In genomic region chr1:72963449-72963848, GRCm38 (mm10) we compare ENCODE assay signal across 9 mouse cellular contexts. TPM values are rescaled to one million over a fixed set of nuclear protein-coding genes. Genes with fewer than 3 reads are reported as not detected.
DNase-seq lines count a peak whose midpoint lies in the region; ATAC-seq and TF ChIP-seq lines count a peak whose summit lies in the region.
"Had no signal": no experiment of that assay in that cellular context is flagged by ENCODE, and none has a peak within 500 bp of the region (broad histone marks: within the 10 kb centered on the region; RNA-seq: fewer than 3 reads in every experiment).

No protein-coding gene starts in this region.

- no peaks in the 10 kb centered on the region for H3K27me3 ChIP-seq in embryonic facial prominence, embryonic 15.5 days
- H3K27me3 ChIP-seq in heart, embryonic 11.5 days (ENCODE audit: control insufficient read depth, insufficient read depth, low read length) = no peaks in the 10 kb centered on the region

- ATAC-seq in embryonic facial prominence, embryonic 15.5 days (ENCODE audit: insufficient number of reproducible peaks, low FRiP score, low TSS enrichment, low read depth) = peak; percentile 88
- ATAC-seq in heart, embryonic 11.5 days (replicated peaks; ENCODE audit: insufficient number of reproducible peaks, low FRiP score, low TSS enrichment) = peak; percentile 52; the same call in 1 of the 2 replicates

- peak overlapping the region; percentile 28 for H3K4me2 ChIP-seq in embryonic facial prominence, embryonic 15.5 days (replicated peaks)
- H3K4me2 ChIP-seq in heart, embryonic 11.5 days = 0 out of 2 replicates have a peak overlapping the region, but pooled peaks have one; percentile 9

- no peak overlapping the region for H3K4me3 ChIP-seq in embryonic facial prominence, embryonic 15.5 days (replicated peaks)
- no peak overlapping the region for H3K4me3 ChIP-seq in heart, embryonic 11.5 days (ENCODE audit: low read depth, low read length)
- no peak overlapping the region for H3K4me3 ChIP-seq in layer of hippocampus, adult 2 months

- TF ChIP-seq CTCF in layer of hippocampus, adult 2 months (conservative IDR thresholded peaks at IDR 0.05) = no peak

- 4% methylated on average over 7 of the region's 7 CpGs for WGBS in embryonic facial prominence, embryonic 15.5 days
- 18% methylated on average over 7 of the region's 7 CpGs for WGBS in heart, embryonic 11.5 days (ENCODE audit: insufficient replicate concordance)

- peak; percentile 27 for DNase-seq in adrenal gland, postnatal 14 days
- no peak for DNase-seq in adrenal gland, adult 2 months
- DNase-seq in layer of hippocampus, adult 2 months (ENCODE audit: low spot score in 2 of 2) = peak; percentile 26 to 45
- peak; percentile 62 to 78 for DNase-seq in lung, postnatal 4 days
- peak; percentile 13 for DNase-seq in yolk sac, embryonic 10.5 days (ENCODE audit: low spot score)
- DNase-seq in urinary bladder, adult 2 months (ENCODE audit: low spot score) = no peak

- no peaks in the 10 kb centered on the region for H3K36me3 ChIP-seq in embryonic facial prominence, embryonic 15.5 days
- no peaks in the 10 kb centered on the region for H3K36me3 ChIP-seq in heart, embryonic 11.5 days (ENCODE audit: control insufficient read depth, insufficient read depth, low read length)

- no peak overlapping the region for H3K9ac ChIP-seq in embryonic facial prominence, embryonic 15.5 days
- peak overlapping the region; percentile 54; the same call in 1 of the 2 replicates for H3K9ac ChIP-seq in heart, embryonic 11.5 days (ENCODE audit: low read depth, low read length)

- H3K9me3 ChIP-seq in embryonic facial prominence, embryonic 15.5 days (replicated peaks) = no peaks in the 10 kb centered on the region
- H3K9me3 ChIP-seq in heart, embryonic 11.5 days (replicated peaks; ENCODE audit: control insufficient read depth, low read length) = no peaks in the 10 kb centered on the region

- H3K4me1 ChIP-seq in embryonic facial prominence, embryonic 15.5 days = peaks cover 19% of the 10 kb centered on the region
- H3K4me1 ChIP-seq in heart, embryonic 11.5 days (ENCODE audit: control insufficient read depth, insufficient read depth, low read length) = peaks cover 20% of the 10 kb centered on the region

- H3K27ac ChIP-seq in embryonic facial prominence, embryonic 15.5 days (replicated peaks) = peak overlapping the region; percentile 48; the same call in 1 of the 2 replicates
- H3K27ac ChIP-seq in heart, embryonic 11.5 days (ENCODE audit: low read depth, low read length) = peak overlapping the region; percentile 82
- no peak overlapping the region for H3K27ac ChIP-seq in layer of hippocampus, adult 2 months

RNA-seq across cellular contexts. Expression of gene Tnp1, which starts 52.3 kb away (rescaled TPM):
- total RNA-seq in adrenal gland, postnatal 14 days (2021) = not detected in 2 replicates
- not detected for total RNA-seq in adrenal gland, adult 2 months (2021)
- polyA plus RNA-seq in adrenal gland, adult 2 months (2012; rRNA removed) = not detected in 2 replicates
- polyA plus RNA-seq in embryonic facial prominence, embryonic 15.5 days (2015; fragmentation: Nextera tagmentation; extraction: Ambion mirVana) = not detected in 2 replicates
- not detected in 2 replicates for polyA plus RNA-seq in heart, embryonic 11.5 days (2014; fragmentation: Nextera tagmentation; extraction: Ambion mirVana)
- not detected for total RNA-seq in layer of hippocampus, adult 2 months (2021)
- polyA plus RNA-seq in urinary bladder, adult 2 months (2012; rRNA removed) = not detected in 2 replicates
- polyA plus RNA-seq: frontal cortex, adult 2 months had no signal

Comparison
In these comparisons a context has a peak if more than half of its experiments do, and no peak if none do; other contexts are left out.
1. DNase-seq: peak in adrenal gland, postnatal 14 days (single experiment), layer of hippocampus, adult 2 months (2 of 2), lung, postnatal 4 days (2 of 2) and yolk sac, embryonic 10.5 days (single experiment); none in adrenal gland, adult 2 months (single experiment) and urinary bladder, adult 2 months (single experiment).